Mouse (Mus musculus) liver, embryonic 11.5 days (tissue): ENCODE measurements around the gene Trpm3. TPM values are rescaled to one million over a fixed set of nuclear protein-coding genes. Genes with fewer than 3 reads are reported as not detected.
"Not testable (repeated sequence)": the region's sequence is repeated elsewhere in the genome, so short reads cannot be mapped to it uniquely, and the experiment has no call there.

Experiments
- ATAC-seq: fragments of 200-750 bp; cut with Nextera tagmentation; replicated peaks from 2 replicates; pipeline ENCODE4 v1.8.0; 2017; ENCODE audit warnings: moderate number of reproducible peaks, mild to moderate bottlenecking, moderate TSS enrichment, moderate library complexity; ENCODE audit not compliant: low FRiP score
- DNase-seq: peaks from one replicate; pipeline ENCODE4 v3.0.0-alpha.2; 2017; ENCODE audit warnings: low spot score
- H3K27ac ChIP-seq: fragments of 300-500 bp; sonication (generic); 2 replicates; pipeline ENCODE4 v1.5.1; 2014; ENCODE audit warnings: mild to moderate bottlenecking, low read depth, low read length, control low read depth
- H3K27me3 ChIP-seq: fragments of 300-500 bp; sonication (generic); replicated peaks from 2 replicates; pipeline ENCODE4 v1.6.1; 2014; ENCODE audit warnings: low read length, mixed read lengths; ENCODE audit not compliant: control insufficient read depth, insufficient read depth
- H3K36me3 ChIP-seq: fragments of 300-500 bp; sonication (generic); 2 replicates; pipeline ENCODE4 v1.6.1; 2014; ENCODE audit warnings: mild to moderate bottlenecking, low read length, moderate library complexity, mixed read lengths; ENCODE audit not compliant: control insufficient read depth, insufficient read depth
- H3K4me1 ChIP-seq: fragments of 300-500 bp; sonication (generic); replicated peaks from 2 replicates; pipeline ENCODE4 v1.6.1; 2014; ENCODE audit warnings: low read length, mixed read lengths; ENCODE audit not compliant: control insufficient read depth, insufficient read depth
- H3K4me2 ChIP-seq: fragments of 300-500 bp; sonication (generic); 2 replicates; pipeline ENCODE4 v1.6.1; 2014; ENCODE audit warnings: mild to moderate bottlenecking, control low read depth, moderate library complexity
- H3K4me3 ChIP-seq: fragments of 300-500 bp; sonication (generic); 2 replicates; pipeline ENCODE4 v1.5.1; 2014; ENCODE audit warnings: low read depth, low read length, control low read depth
- H3K9ac ChIP-seq: fragments of 300-500 bp; sonication (generic); 2 replicates; pipeline ENCODE4 v1.6.1; 2014; ENCODE audit warnings: low read depth, low read length, control low read depth
- H3K9me3 ChIP-seq: fragments of 300-500 bp; sonication (generic); 2 replicates; pipeline ENCODE4 v1.6.1; 2016; ENCODE audit warnings: low read length, inconsistent platforms, mixed read lengths; ENCODE audit not compliant: control insufficient read depth
- WGBS: fragments of 180-500 bp; shearing (Covaris S2); extraction: QIAGEN DNeasy Blood & Tissue Kit; methylation state at CpG from one replicate; pipeline ENCODE4 v1.1.7; 2014; 5-methylcytosine and 5-hydroxymethylcytosine counted together
- polyA plus RNA-seq: library from polyadenylated mRNA; unstranded; fragments of >200 nt; fragmentation: Nextera tagmentation; extraction: Ambion mirVana; gene quantifications from 2 replicates; pipeline ENCODE4 v1.2.1, GENCODE M21; 2014

Trpm3 gene
- polyA plus RNA-seq, 1 experiment from 2014 or later: 0.26 TPM

DNA sequence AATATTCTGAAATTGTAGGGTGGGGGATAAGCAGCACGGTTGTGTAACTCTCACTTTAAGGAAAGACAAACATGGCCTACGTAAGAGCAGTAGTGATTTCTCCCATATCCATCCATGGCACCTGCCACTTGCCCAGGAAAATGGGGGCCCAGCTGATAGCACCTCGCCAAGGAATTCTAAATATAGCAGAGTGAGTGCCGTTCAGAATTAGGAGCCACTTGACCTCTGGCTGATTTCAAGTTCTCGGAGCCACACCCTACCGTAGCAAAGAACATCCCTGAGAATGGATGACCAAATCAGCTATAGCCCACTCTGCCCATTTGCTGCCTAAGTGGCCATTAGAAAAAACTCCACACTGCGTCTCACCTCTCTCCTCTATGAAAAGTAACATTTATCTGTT lies 887.6 kb downstream of the Trpm3 start:
- Histone ChIP-seq H3K27ac (no peak overlapping the region), H3K4me1 (no peaks in the 10 kb centered on the region), H3K4me2 (no peak overlapping the region), H3K9me3 (no peaks in the 10 kb centered on the region), H3K36me3 (no peaks in the 10 kb centered on the region), H3K9ac (no peak overlapping the region), H3K4me3 (no peak overlapping the region), H3K27me3 (no peaks in the 10 kb centered on the region)
- DNase-seq: no peak
- no peak for ATAC-seq
- 78% methylated on average over 7 of the region's 7 CpGs for WGBS

- no peaks in the 10 kb centered on the region for H3K27me3 ChIP-seq
These were observed 889.4 kb downstream of the Trpm3 start for GRCm38 (mm10) chr19:23028283-23028682.

GRCm38 (mm10) chr19:23033343-23033742 lies 894.5 kb downstream of the Trpm3 start:
- H3K4me1 ChIP-seq, H3K36me3 ChIP-seq, ATAC-seq, H3K9me3 ChIP-seq, DNase-seq, H3K4me2 ChIP-seq, H3K9ac ChIP-seq, H3K27me3 ChIP-seq, H3K4me3 ChIP-seq, H3K27ac ChIP-seq: not testable (repeated sequence)
- WGBS: 85% methylated on average over 1 of the region's 1 CpGs

More at GRCm38 (mm10) chr19:23028283-23028682, 889.4 kb downstream of the Trpm3 start:
- no peaks in the 10 kb centered on the region for H3K4me1 ChIP-seq
- H3K4me3 ChIP-seq: no peak overlapping the region
- DNase-seq (no peak), ATAC-seq (no peak)
- no peak overlapping the region for H3K4me2 ChIP-seq
- no peaks in the 10 kb centered on the region for H3K36me3 ChIP-seq
- H3K9me3 ChIP-seq: no peaks in the 10 kb centered on the region
- H3K9ac ChIP-seq: no peak overlapping the region
- 79% methylated on average over 5 of the region's 5 CpGs for WGBS
- H3K27ac ChIP-seq: no peak overlapping the region

- ATAC-seq: no peak
- 67% methylated on average over 5 of the region's 5 CpGs for WGBS
- no peak for DNase-seq
These were observed 895.3 kb downstream of the Trpm3 start for GRCm38 (mm10) chr19:23034117-23034516.

GRCm38 (mm10) chr19:23034933-23035332 lies 896.1 kb downstream of the Trpm3 start:
- no peaks in the 10 kb centered on the region for H3K27me3 ChIP-seq
- no peaks in the 10 kb centered on the region for H3K9me3 ChIP-seq
- no peaks in the 10 kb centered on the region for H3K36me3 ChIP-seq
- H3K4me2 ChIP-seq: no peak overlapping the region
- no peak overlapping the region for H3K4me3 ChIP-seq
- ATAC-seq: no peak
- no peaks in the 10 kb centered on the region for H3K4me1 ChIP-seq
- no peak overlapping the region for H3K27ac ChIP-seq
- no peak for DNase-seq
- H3K9ac ChIP-seq: no peak overlapping the region
- WGBS: 81% methylated on average over 4 of the region's 4 CpGs

More at GRCm38 (mm10) chr19:23034117-23034516, 895.3 kb downstream of the Trpm3 start:
- Histone ChIP-seq H3K4me3 (no peak overlapping the region), H3K9ac (no peak overlapping the region), H3K36me3 (no peaks in the 10 kb centered on the region), H3K27ac (no peak overlapping the region), H3K4me2 (no peak overlapping the region), H3K27me3 (no peaks in the 10 kb centered on the region), H3K9me3 (no peaks in the 10 kb centered on the region), H3K4me1 (no peaks in the 10 kb centered on the region)

- Histone ChIP-seq H3K4me3 (no peak overlapping the region), H3K9ac (no peak overlapping the region), H3K9me3 (no peaks in the 10 kb centered on the region), H3K4me2 (no peak overlapping the region), H3K4me1 (no peaks in the 10 kb centered on the region), H3K36me3 (no peaks in the 10 kb centered on the region), H3K27me3 (no peaks in the 10 kb centered on the region), H3K27ac (no peak overlapping the region)
- no peak for ATAC-seq
- DNase-seq: no peak
- WGBS: 83% methylated on average over 3 of the region's 3 CpGs
These were observed 896.9 kb downstream of the Trpm3 start for GRCm38 (mm10) chr19:23035786-23036185.

GRCm38 (mm10) chr19:23036782-23037477 lies 898.1 kb downstream of the Trpm3 start:
- Histone ChIP-seq H3K4me1 (no peaks in the 10 kb centered on the region), H3K27me3 (no peaks in the 10 kb centered on the region), H3K4me3 (no peak overlapping the region), H3K9me3 (no peaks in the 10 kb centered on the region), H3K36me3 (no peaks in the 10 kb centered on the region), H3K4me2 (no peak overlapping the region), H3K9ac (no peak overlapping the region), H3K27ac (no peak overlapping the region)
- 52% methylated on average over 11 of the region's 11 CpGs for WGBS
- ATAC-seq (no peak), DNase-seq (no peak)

DNA sequence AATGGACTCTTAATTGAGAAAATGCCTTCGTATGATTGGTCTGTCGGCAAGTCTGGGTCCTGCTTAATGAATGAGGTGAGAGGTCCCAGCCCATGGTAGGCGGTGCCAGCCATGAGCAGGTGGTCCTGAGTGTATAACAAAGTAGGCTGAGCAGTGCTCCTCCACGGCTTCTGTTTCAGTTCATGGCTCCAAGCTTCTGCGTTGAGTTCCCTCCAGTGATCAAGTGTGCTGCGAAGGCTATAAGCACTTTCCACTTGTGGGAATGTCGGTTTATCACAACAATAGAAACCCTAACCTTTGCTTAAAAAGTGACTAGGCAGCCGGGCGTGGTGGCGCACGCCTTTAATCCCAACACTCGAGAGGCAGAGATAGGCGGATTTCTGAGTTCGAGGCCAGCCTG lies 898.7 kb downstream of the Trpm3 start:
- ATAC-seq (no peak), DNase-seq (no peak)
- Histone ChIP-seq H3K4me3 (no peak overlapping the region), H3K36me3 (no peaks in the 10 kb centered on the region), H3K27me3 (no peaks in the 10 kb centered on the region), H3K9ac (no peak overlapping the region), H3K9me3 (no peaks in the 10 kb centered on the region), H3K4me1 (no peaks in the 10 kb centered on the region), H3K4me2 (no peak overlapping the region), H3K27ac (no peak overlapping the region)
- 80% methylated on average over 14 of the region's 14 CpGs for WGBS

GRCm38 (mm10) chr19:23038321-23038720 lies 899.5 kb downstream of the Trpm3 start:
- H3K9ac ChIP-seq: no peak overlapping the region
- no peak overlapping the region for H3K4me3 ChIP-seq
- no peaks in the 10 kb centered on the region for H3K36me3 ChIP-seq
- no peak for DNase-seq
- no peaks in the 10 kb centered on the region for H3K4me1 ChIP-seq
- H3K4me2 ChIP-seq: no peak overlapping the region
- no peaks in the 10 kb centered on the region for H3K9me3 ChIP-seq
- no peaks in the 10 kb centered on the region for H3K27me3 ChIP-seq
- no peak for ATAC-seq
- 82% methylated on average over 2 of the region's 2 CpGs for WGBS
- H3K27ac ChIP-seq: no peak overlapping the region
